Mouse (Mus musculus) bone marrow, adult 2 months (tissue): Measurements from ENCODE around the gene Trappc5. TPM values are rescaled to one million over a fixed set of nuclear protein-coding genes. Genes with fewer than 3 reads are reported as not detected.

Experiments used
- H3K27ac ChIP-seq: fragments of 200-500 bp; 2 replicates; pipeline ENCODE4 v1.5.1; 2012; ENCODE audit warnings: low read depth, mild to moderate bottlenecking, control low read depth, inconsistent platforms, low read length; ENCODE audit not compliant: control insufficient read depth, poor library complexity, insufficient read depth
- H3K4me1 ChIP-seq: fragments of 200-500 bp; 2 replicates; pipeline ENCODE4 v1.6.1; 2011; ENCODE audit warnings: low read length; ENCODE audit not compliant: control insufficient read depth, insufficient read depth
- H3K4me3 ChIP-seq: fragments of 200-500 bp; replicated peaks from 2 replicates; pipeline ENCODE3; 2011; ENCODE audit warnings: mild to moderate bottlenecking, low read depth, low read length, control low read depth; ENCODE audit not compliant: control insufficient read depth
- CTCF ChIP-seq: fragments of 200-500 bp; IDR thresholded peaks from 2 replicates; pipeline ENCODE4 v1.5.1; 2011; ENCODE audit warnings: low read length, control low read depth; ENCODE audit not compliant: control insufficient read depth, insufficient read depth
- POLR2A ChIP-seq: fragments of 200-500 bp; IDR thresholded peaks from 2 replicates; pipeline ENCODE4 v1.6.1; 2011; ENCODE audit warnings: low read depth, mild to moderate bottlenecking, control low read depth, low read length, borderline replicate concordance; ENCODE audit not compliant: control insufficient read depth
- WGBS: fragments of 180-500 bp; shearing (Covaris S2); methylation state at CpG from one replicate; pipeline ENCODE4 v1.1.7; 2018; 5-methylcytosine and 5-hydroxymethylcytosine counted together
- polyA plus RNA-seq: library from polyadenylated mRNA; stranded (reverse); fragments of >200 nt; gene quantifications from 2 replicates; pipeline ENCODE4 v1.2.4, GENCODE M21; 2011; ENCODE audit warnings: low replicate concordance; ENCODE audit not compliant: missing spikeins, insufficient read depth, insufficient read length

The Trappc5 gene
- polyA plus RNA-seq, 1 experiment, result 10.0 TPM

- 16% methylated on average over 5 of the region's 5 CpGs for WGBS
- H3K27ac ChIP-seq, result peak overlapping the region; percentile 95; the same call in 1 of the 2 replicates
- no peak for TF ChIP-seq POLR2A
- TF ChIP-seq CTCF, result no peak
These were observed 11.7 kb upstream of the Trappc5 start for GRCm38 (mm10) chr8:3664405-3664804.

GRCm38 (mm10) chr8:3665507-3665906 lies 10.6 kb upstream of the Trappc5 start, which contains the start of gene Mcemp1:
TSS of gene Mcemp1 (plus strand) at chr8:3665754.
- 44% methylated on average over 6 of the region's 6 CpGs for WGBS
- Histone ChIP-seq H3K27ac (peak within 1 kb of the TSS; percentile 95), H3K4me3 (peak within 1 kb of the TSS; percentile 82), H3K4me1 (peaks cover 11% of the 10 kb centered on the region)
- TF ChIP-seq CTCF, result no peak
- TF ChIP-seq POLR2A, result no peak; the same call in 1 of the 2 replicates

More at GRCm38 (mm10) chr8:3664405-3664804, 11.7 kb upstream of the Trappc5 start:
- Histone ChIP-seq H3K4me3 (no peak overlapping the region), H3K4me1 (peaks cover 13% of the 10 kb centered on the region)

- TF ChIP-seq POLR2A (no peak), CTCF (no peak)
- Histone ChIP-seq H3K4me3 (peak overlapping the region; percentile 59), H3K4me1 (no peaks in the 10 kb centered on the region; the same call in 1 of the 2 replicates), H3K27ac (peak overlapping the region; percentile 64)
- WGBS, result 10% methylated on average over 2 of the region's 2 CpGs
These were observed 5.7 kb upstream of the Trappc5 start for GRCm38 (mm10) chr8:3670388-3670787.

- Histone ChIP-seq H3K27ac (peak within 1 kb of the TSS; percentile 17), H3K4me3 (peak within 1 kb of the TSS; percentile 63), H3K4me1 (no peaks in the 10 kb centered on the region; the same call in 1 of the 2 replicates)
- WGBS, result under 1% methylated on average over 23 of the region's 23 CpGs
- peak; percentile 95 for TF ChIP-seq CTCF
- peak; percentile 31; the same call in 1 of the 2 replicates for TF ChIP-seq POLR2A
These were observed 4.1 kb upstream of the Trappc5 start, which contains the start of gene Fcor for GRCm38 (mm10) chr8:3671980-3672491. TSS of gene Fcor (minus strand) at chr8:3672362.

GRCm38 (mm10) chr8:3674671-3675070 lies 1.4 kb upstream of the Trappc5 start:
- Histone ChIP-seq H3K4me3 (no peak overlapping the region), H3K27ac (no peak overlapping the region), H3K4me1 (peaks cover 1% of the 10 kb centered on the region; the same call in 1 of the 2 replicates)
- WGBS, result 78% methylated on average over 3 of the region's 3 CpGs
- TF ChIP-seq POLR2A (no peak), CTCF (no peak)

GRCm38 (mm10) chr8:3676993-3677579 lies 987 bp downstream of the Trappc5 start:
- under 1% methylated on average over 15 of the region's 15 CpGs for WGBS
- no peak for TF ChIP-seq POLR2A
- TF ChIP-seq CTCF, result no peak
- H3K27ac ChIP-seq, result peak overlapping the region; percentile 95
- peak overlapping the region; percentile 99 for H3K4me3 ChIP-seq
- H3K4me1 ChIP-seq, result peaks cover 1% of the 10 kb centered on the region; the same call in 1 of the 2 replicates

GRCm38 (mm10) chr8:3678831-3679230 lies 2.7 kb downstream of the Trappc5 start:
- H3K4me1 ChIP-seq, result peaks cover 1% of the 10 kb centered on the region; the same call in 1 of the 2 replicates

GRCm38 (mm10) chr8:3679236-3679635 lies 3.1 kb downstream of the Trappc5 start:
- 92% methylated on average over 23 of the region's 23 CpGs for WGBS
- H3K27ac ChIP-seq, result no peak overlapping the region
- TF ChIP-seq CTCF, result no peak
- no peak for TF ChIP-seq POLR2A
- no peak overlapping the region for H3K4me3 ChIP-seq
- peaks cover 1% of the 10 kb centered on the region; the same call in 1 of the 2 replicates for H3K4me1 ChIP-seq

More at GRCm38 (mm10) chr8:3678831-3679230, 2.7 kb downstream of the Trappc5 start:
- WGBS, result 97% methylated on average over 23 of the region's 23 CpGs
- TF ChIP-seq CTCF (no peak), POLR2A (no peak)
- no peak overlapping the region for H3K4me3 ChIP-seq
- H3K27ac ChIP-seq, result no peak overlapping the region

- H3K4me1 ChIP-seq, result peaks cover 1% of the 10 kb centered on the region; the same call in 1 of the 2 replicates
These were observed 3.6 kb downstream of the Trappc5 start for GRCm38 (mm10) chr8:3679656-3680055.

More at GRCm38 (mm10) chr8:3679656-3680055, 3.6 kb downstream of the Trappc5 start:
- WGBS, result 76% methylated on average over 5 of the region's 5 CpGs
- TF ChIP-seq CTCF, result no peak
- TF ChIP-seq POLR2A, result no peak
- Histone ChIP-seq H3K27ac (no peak overlapping the region), H3K4me3 (no peak overlapping the region)
